Mouse (Mus musculus) embryonic facial prominence, embryonic 13.5 days (tissue): ENCODE measurements at regions not wholly inside any gene's neighbourhood (a gene's known extent, or its start where the extent isn't known, plus 50 kb on each side); places are given as distances from the start of the nearest gene placed in this dataset.
A peak's percentile ranks its signal among the peaks of the same experiment; 100 is the strongest.

Experiments
- ATAC-seq: fragments of 200-750 bp; cut with Nextera tagmentation; 2 replicates; pipeline ENCODE4 v1.8.0; 2017; ENCODE audit warnings: low read depth; ENCODE audit not compliant: insufficient number of reproducible peaks, insufficient read depth, low FRiP score, low TSS enrichment
- H3K27ac ChIP-seq: fragments of 300-500 bp; sonication (generic); 2 replicates; pipeline ENCODE4 v1.5.1; 2015; ENCODE audit warnings: moderate library complexity, mild to moderate bottlenecking, inconsistent platforms
- H3K27me3 ChIP-seq: fragments of 300-500 bp; sonication (generic); 2 replicates; pipeline ENCODE4 v1.6.1; 2015; ENCODE audit warnings: mild to moderate bottlenecking, inconsistent platforms
- H3K36me3 ChIP-seq: fragments of 300-500 bp; sonication (generic); 2 replicates; pipeline ENCODE4 v1.6.1; 2015; ENCODE audit warnings: mild to moderate bottlenecking, inconsistent platforms
- H3K4me1 ChIP-seq: fragments of 300-500 bp; sonication (generic); 2 replicates; pipeline ENCODE4 v1.6.1; 2015; ENCODE audit warnings: inconsistent platforms
- H3K4me2 ChIP-seq: fragments of 300-500 bp; sonication (generic); 2 replicates; pipeline ENCODE4 v1.6.1; 2015; ENCODE audit warnings: moderate library complexity, mild to moderate bottlenecking, inconsistent platforms
- H3K4me3 ChIP-seq: fragments of 300-500 bp; sonication (generic); 2 replicates; pipeline ENCODE4 v1.5.1; 2015; ENCODE audit warnings: mild to moderate bottlenecking, inconsistent platforms
- H3K9ac ChIP-seq: fragments of 300-500 bp; sonication (generic); 2 replicates; pipeline ENCODE4 v1.6.1; 2015; ENCODE audit warnings: mild to moderate bottlenecking, inconsistent platforms
- H3K9me3 ChIP-seq: fragments of 300-500 bp; sonication (generic); 2 replicates; pipeline ENCODE4 v1.6.1; 2016; ENCODE audit warnings: inconsistent platforms
- WGBS: fragments of 180-500 bp; shearing (Covaris S2); methylation state at CpG from one replicate; pipeline ENCODE4 v1.1.7; 2015; ENCODE audit warnings: mixed read lengths; 5-methylcytosine and 5-hydroxymethylcytosine counted together

GRCm38 (mm10) chr15:62328305-62328881 lies 1405.6 kb upstream of the A1bg start:
- 45% methylated on average over 9 of the region's 9 CpGs for WGBS
- H3K9ac ChIP-seq: no peak overlapping the region
- H3K9me3 ChIP-seq: no peaks in the 10 kb centered on the region
- H3K36me3 ChIP-seq: no peaks in the 10 kb centered on the region
- no peak for ATAC-seq
- H3K27ac ChIP-seq: 0 out of 2 replicates have a peak overlapping the region, but pooled peaks have one; percentile 39
- H3K4me2 ChIP-seq: peak overlapping the region; percentile 28
- H3K4me1 ChIP-seq: peaks cover 12% of the 10 kb centered on the region; the same call in 1 of the 2 replicates
- no peaks in the 10 kb centered on the region for H3K27me3 ChIP-seq
- no peak overlapping the region for H3K4me3 ChIP-seq

- Histone ChIP-seq H3K9ac (no peak overlapping the region), H3K36me3 (no peaks in the 10 kb centered on the region), H3K4me1 (peaks cover 12% of the 10 kb centered on the region; the same call in 1 of the 2 replicates), H3K4me3 (no peak overlapping the region), H3K4me2 (no peak overlapping the region), H3K9me3 (no peaks in the 10 kb centered on the region), H3K27ac (no peak overlapping the region), H3K27me3 (no peaks in the 10 kb centered on the region)
- 34% methylated on average over 2 of the region's 2 CpGs for WGBS
- no peak for ATAC-seq
Observed at GRCm38 (mm10) chr15:62327481-62327880, 1404.7 kb upstream of the A1bg start.

GRCm38 (mm10) chr15:62326524-62326923 lies 1403.7 kb upstream of the A1bg start:
- 92% methylated on average over 4 of the region's 4 CpGs for WGBS

GRCm38 (mm10) chr15:62325451-62326290 lies 1402.9 kb upstream of the A1bg start:
- no peak overlapping the region for H3K27ac ChIP-seq
- H3K4me3 ChIP-seq: no peak overlapping the region
- H3K4me2 ChIP-seq: no peak overlapping the region
- no peaks in the 10 kb centered on the region for H3K9me3 ChIP-seq
- peaks cover 12% of the 10 kb centered on the region; the same call in 1 of the 2 replicates for H3K4me1 ChIP-seq
- no peaks in the 10 kb centered on the region for H3K36me3 ChIP-seq
- 77% methylated on average over 1 of the region's 1 CpGs for WGBS
- H3K27me3 ChIP-seq: no peaks in the 10 kb centered on the region
- ATAC-seq: no peak
- no peak overlapping the region for H3K9ac ChIP-seq

More at GRCm38 (mm10) chr15:62326524-62326923, 1403.7 kb upstream of the A1bg start:
- no peaks in the 10 kb centered on the region for H3K9me3 ChIP-seq
- peaks cover 12% of the 10 kb centered on the region; the same call in 1 of the 2 replicates for H3K4me1 ChIP-seq
- H3K4me2 ChIP-seq: no peak overlapping the region
- ATAC-seq: no peak
- no peaks in the 10 kb centered on the region for H3K27me3 ChIP-seq
- H3K27ac ChIP-seq: no peak overlapping the region
- no peak overlapping the region for H3K9ac ChIP-seq
- no peaks in the 10 kb centered on the region for H3K36me3 ChIP-seq
- H3K4me3 ChIP-seq: no peak overlapping the region

- no peak for ATAC-seq
- no peaks in the 10 kb centered on the region for H3K9me3 ChIP-seq
- no peak overlapping the region for H3K4me3 ChIP-seq
- 69% methylated on average over 5 of the region's 5 CpGs for WGBS
- no peak overlapping the region for H3K9ac ChIP-seq
- H3K27ac ChIP-seq: no peak overlapping the region
- no peaks in the 10 kb centered on the region for H3K27me3 ChIP-seq
- H3K36me3 ChIP-seq: no peaks in the 10 kb centered on the region
- H3K4me1 ChIP-seq: no peaks in the 10 kb centered on the region
- no peak overlapping the region for H3K4me2 ChIP-seq
Observed at GRCm38 (mm10) chr15:62320966-62321365, 1398.2 kb upstream of the A1bg start.

- H3K4me3 ChIP-seq: no peak overlapping the region
- no peaks in the 10 kb centered on the region for H3K36me3 ChIP-seq
- no peak overlapping the region for H3K27ac ChIP-seq
- H3K9me3 ChIP-seq: no peaks in the 10 kb centered on the region
- WGBS: 63% methylated on average over 2 of the region's 2 CpGs
- no peak overlapping the region for H3K9ac ChIP-seq
- H3K27me3 ChIP-seq: no peaks in the 10 kb centered on the region
- H3K4me2 ChIP-seq: no peak overlapping the region
- no peak for ATAC-seq
- no peaks in the 10 kb centered on the region for H3K4me1 ChIP-seq
Observed at GRCm38 (mm10) chr15:62314449-62314848, 1391.6 kb upstream of the A1bg start.

GRCm38 (mm10) chr15:62302233-62302632 lies 1379.4 kb upstream of the A1bg start:
- no peak for ATAC-seq
- Histone ChIP-seq H3K9me3 (no peaks in the 10 kb centered on the region), H3K4me1 (no peaks in the 10 kb centered on the region), H3K4me3 (no peak overlapping the region), H3K36me3 (no peaks in the 10 kb centered on the region), H3K4me2 (no peak overlapping the region), H3K27me3 (no peaks in the 10 kb centered on the region), H3K27ac (no peak overlapping the region), H3K9ac (no peak overlapping the region)
- 73% methylated on average over 3 of the region's 3 CpGs for WGBS

GRCm38 (mm10) chr15:62301567-62301966 lies 1378.8 kb upstream of the A1bg start:
- H3K9ac ChIP-seq: no peak overlapping the region
- no peaks in the 10 kb centered on the region for H3K9me3 ChIP-seq
- no peaks in the 10 kb centered on the region for H3K27me3 ChIP-seq
- WGBS: 86% methylated on average over 3 of the region's 3 CpGs
- H3K4me1 ChIP-seq: no peaks in the 10 kb centered on the region
- H3K27ac ChIP-seq: no peak overlapping the region
- no peak overlapping the region for H3K4me2 ChIP-seq
- no peaks in the 10 kb centered on the region for H3K36me3 ChIP-seq
- H3K4me3 ChIP-seq: no peak overlapping the region
- ATAC-seq: no peak

GRCm38 (mm10) chr15:62297138-62297537 lies 1374.3 kb upstream of the A1bg start:
- no peak overlapping the region for H3K4me3 ChIP-seq
- H3K27ac ChIP-seq: no peak overlapping the region
- H3K9me3 ChIP-seq: no peaks in the 10 kb centered on the region
- H3K9ac ChIP-seq: no peak overlapping the region
- WGBS: 89% methylated on average over 5 of the region's 5 CpGs
- no peaks in the 10 kb centered on the region for H3K27me3 ChIP-seq
- no peak for ATAC-seq
- H3K4me2 ChIP-seq: no peak overlapping the region
- no peaks in the 10 kb centered on the region for H3K36me3 ChIP-seq
- peaks cover 5% of the 10 kb centered on the region; the same call in 1 of the 2 replicates for H3K4me1 ChIP-seq

GRCm38 (mm10) chr15:62295233-62295927 lies 1372.6 kb upstream of the A1bg start:
- no peak for ATAC-seq

GRCm38 (mm10) chr15:62294786-62295185 lies 1372.0 kb upstream of the A1bg start:
- H3K9ac ChIP-seq: no peak overlapping the region

More at GRCm38 (mm10) chr15:62295233-62295927, 1372.6 kb upstream of the A1bg start:
- no peaks in the 10 kb centered on the region for H3K27me3 ChIP-seq
- no peaks in the 10 kb centered on the region for H3K36me3 ChIP-seq
- no peak overlapping the region for H3K9ac ChIP-seq
- H3K27ac ChIP-seq: no peak overlapping the region
- no peaks in the 10 kb centered on the region for H3K9me3 ChIP-seq
- no peak overlapping the region for H3K4me3 ChIP-seq
- 40% methylated on average over 8 of the region's 8 CpGs for WGBS
- no peak overlapping the region for H3K4me2 ChIP-seq
- H3K4me1 ChIP-seq: peaks cover 5% of the 10 kb centered on the region; the same call in 1 of the 2 replicates

More at GRCm38 (mm10) chr15:62294786-62295185, 1372.0 kb upstream of the A1bg start:
- no peak for ATAC-seq
- Histone ChIP-seq H3K36me3 (no peaks in the 10 kb centered on the region), H3K27ac (no peak overlapping the region), H3K4me2 (no peak overlapping the region), H3K4me1 (peaks cover 5% of the 10 kb centered on the region; the same call in 1 of the 2 replicates), H3K4me3 (no peak overlapping the region), H3K9me3 (no peaks in the 10 kb centered on the region), H3K27me3 (no peaks in the 10 kb centered on the region)
- 56% methylated on average over 3 of the region's 3 CpGs for WGBS
